Mouse (Mus musculus): ENCODE results near the gene Tnfrsf1b.

The Tnfrsf1b gene

DNA sequence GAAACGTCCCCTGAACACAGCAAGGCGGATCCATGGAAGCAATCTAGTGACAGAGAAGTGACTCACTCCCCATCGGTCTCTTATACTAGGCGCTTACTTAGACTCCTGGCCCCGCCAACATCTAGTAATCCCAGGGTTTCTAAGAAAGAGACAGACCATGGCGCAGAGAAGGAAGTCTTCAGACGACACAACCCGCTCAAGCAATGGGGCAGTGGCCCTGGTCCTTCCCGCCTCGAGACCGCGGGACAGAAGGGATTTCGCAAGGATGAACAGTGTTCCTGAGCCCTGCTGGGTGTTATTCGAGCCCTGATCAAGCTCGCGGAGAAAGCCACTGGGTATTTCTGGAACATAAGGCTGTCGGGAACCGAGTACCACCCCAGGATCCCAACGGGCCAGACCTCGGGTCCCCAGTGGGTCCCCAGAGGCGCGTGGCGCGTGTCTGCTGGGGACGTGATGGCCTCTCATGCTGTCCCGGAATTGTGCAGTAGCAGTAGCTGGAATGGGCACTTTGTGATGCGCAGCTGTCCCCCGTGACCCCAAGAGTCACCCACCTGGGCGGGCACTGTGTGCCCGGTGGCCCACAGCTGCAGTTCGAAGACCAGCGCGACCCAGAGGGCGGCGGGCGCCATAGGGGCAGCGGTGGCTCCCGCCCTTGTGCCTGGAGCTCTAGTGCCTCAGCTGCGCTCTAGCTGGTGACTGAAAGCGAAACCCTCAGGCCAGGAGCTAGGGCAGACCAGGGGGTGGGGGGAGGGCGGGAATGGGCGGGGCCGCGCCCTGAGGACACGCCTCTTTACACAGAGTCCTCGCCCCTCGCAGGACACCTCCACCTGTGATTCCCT is at the start of gene Tnfrsf1b:
Tnfrsf1b (minus strand) TSS at position 698 of the 839 bp plus-strand sequence.
- in situ Hi-C loops (cut with MboI, MseI) = no loop called here

DNA sequence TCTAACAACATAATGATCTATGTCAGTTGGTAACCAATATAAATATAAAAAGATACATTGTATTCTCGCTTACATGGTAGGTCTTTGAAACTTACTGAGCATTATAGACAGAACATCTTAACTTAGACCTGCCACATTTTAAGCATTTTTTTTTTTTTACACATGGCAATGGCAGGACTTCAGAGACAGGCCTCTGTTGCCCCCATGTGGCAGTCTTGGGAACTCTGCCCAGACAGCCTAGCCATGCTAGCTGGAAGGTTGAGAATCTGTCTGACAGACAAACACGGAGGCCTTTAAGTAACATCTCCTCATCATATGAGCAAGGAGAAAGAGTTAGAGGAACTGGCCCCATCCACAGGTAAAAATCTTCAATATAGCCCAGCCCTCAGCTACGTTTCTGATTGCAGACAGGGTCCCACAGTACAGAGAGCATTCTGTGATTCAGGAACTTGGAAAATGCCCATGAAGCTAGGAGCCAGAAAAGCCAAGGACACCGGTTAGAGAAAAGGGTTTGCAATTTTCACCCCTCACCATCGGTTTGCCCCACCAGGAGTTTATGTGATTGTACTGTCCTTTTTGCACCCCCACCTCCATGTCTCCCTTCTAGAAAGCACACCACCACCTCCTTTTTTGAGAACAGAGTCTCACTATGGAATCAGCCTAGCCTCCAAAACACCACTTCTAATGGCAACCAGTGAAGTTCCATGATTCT is 49.1 kb upstream of the Tnfrsf1b start:
- in situ Hi-C loops (cut with MboI, MseI) = no loop called here

DNA sequence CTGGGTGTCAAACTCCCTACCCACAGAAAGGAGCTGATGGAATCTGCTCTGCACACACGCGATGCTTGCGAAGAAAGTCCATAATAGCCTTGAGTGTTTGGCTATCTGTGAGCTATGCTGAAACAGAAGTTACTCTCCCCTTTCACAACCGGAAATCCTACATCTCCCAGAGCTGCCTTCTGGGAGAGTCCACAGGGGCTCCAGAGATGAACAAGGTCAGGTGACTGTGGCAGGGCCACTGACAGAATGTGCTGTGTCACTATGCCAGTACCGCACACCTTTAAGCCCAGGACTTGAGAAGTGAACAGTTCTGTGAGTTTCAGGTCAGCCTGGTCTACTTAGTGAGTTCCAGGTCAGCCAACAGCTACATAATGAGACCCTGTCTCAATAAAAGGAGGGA is 47.9 kb upstream of the Tnfrsf1b start:
- in situ Hi-C loops (cut with MboI, MseI) = no loop called here

DNA sequence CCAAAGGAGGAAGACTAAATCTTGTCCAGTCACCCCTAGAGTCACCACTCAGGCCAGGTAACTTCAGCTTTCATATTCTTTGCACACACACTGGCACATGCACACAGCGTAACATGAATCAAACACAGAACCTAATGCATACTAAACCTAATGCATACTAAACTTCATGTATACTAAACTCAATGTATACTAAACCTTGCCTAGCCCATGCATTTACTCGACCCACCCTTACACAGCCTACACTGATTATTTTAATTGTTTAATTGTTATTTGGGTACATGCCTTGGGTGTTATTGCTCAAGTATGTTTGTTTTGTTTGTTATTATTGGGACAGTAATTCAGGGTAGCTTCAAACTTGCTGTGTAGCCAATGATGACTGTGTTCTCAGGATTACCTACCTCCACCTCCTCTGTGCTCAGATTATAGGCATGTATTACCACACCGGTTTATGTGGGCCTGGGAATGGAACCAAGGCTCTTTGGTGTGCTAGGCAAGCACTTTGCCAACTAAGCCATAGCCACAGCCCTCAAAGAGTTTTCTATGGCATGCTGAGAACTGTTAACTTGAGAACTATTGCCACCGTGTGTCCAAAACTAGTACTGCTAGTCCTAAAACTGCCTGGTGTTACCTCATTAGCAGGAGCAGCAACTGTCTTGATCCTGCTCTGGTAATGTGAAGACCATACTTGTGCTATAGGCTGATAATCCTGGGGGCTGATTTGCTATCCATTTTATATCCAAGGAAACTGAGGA is 39.9 kb upstream of the Tnfrsf1b start:
- in situ Hi-C loops (cut with MboI, MseI) = loop anchor here (5.0 kb wide), 2 partner anchors 69 to 129 kb away; no protein-coding TSS in a partner anchor

DNA sequence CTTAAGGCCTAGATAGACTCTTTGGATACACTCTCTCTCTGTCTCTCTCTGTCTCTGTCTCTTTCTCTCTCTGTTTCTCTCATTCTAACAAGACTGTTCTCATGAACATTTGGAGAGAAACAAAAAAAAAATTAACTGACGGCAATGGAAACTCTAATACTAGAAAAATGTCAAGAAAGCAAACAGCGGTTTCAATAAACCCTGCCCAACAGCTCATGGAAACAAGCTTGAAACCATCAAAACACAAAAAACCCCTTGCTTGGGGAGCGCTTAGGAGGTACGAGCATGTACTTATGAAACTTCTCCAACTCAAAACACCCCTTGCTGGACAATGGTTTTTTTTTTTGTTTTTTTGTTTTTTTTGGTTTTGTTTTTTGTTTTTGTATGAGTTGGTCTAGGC is 38.0 kb upstream of the Tnfrsf1b start:
- in situ Hi-C loops (cut with MboI, MseI) = loop anchor here (5.0 kb wide), 2 partner anchors 67 to 127 kb away; no protein-coding TSS in a partner anchor

DNA sequence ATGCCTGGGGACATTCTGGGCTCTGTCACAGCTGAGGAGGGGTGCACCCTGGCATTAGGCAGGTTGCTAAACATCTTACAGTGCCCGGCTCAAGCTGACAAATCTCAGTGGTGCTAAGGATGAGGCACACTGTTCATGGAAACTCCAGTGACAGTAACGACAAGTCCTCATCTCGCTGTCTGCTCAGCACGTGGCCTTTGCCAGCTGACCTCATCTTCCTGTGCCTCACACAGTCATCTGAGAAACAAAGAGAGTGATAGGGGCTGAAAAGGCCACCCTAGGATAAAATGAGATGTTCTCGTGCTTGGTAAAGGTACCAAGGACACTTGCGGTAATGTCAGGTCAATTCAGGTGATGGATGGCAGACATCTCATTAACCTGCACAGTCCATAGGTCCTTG is 36.8 kb upstream of the Tnfrsf1b start:
- in situ Hi-C loops (cut with MboI, MseI) = no loop called here

DNA sequence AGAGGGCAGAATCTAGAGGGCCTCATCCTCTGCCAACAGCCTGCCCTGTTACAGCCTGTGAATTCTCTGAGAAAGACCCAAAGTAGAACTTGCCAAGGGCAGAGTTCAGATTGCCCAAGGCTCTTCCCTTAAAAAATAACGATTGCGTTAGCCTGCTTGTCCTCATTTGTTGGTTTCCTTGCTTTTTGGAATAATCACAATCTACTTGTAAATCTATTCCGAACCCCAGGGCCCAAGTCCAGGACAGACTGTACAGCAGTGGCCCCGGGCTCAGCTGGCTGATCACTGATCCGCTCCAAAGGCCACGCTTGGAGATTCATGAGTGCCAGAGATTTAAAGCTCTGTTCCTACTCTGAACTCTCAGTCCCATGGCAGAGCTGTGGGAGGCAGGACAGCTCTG is 34.3 kb upstream of the Tnfrsf1b start:
- in situ Hi-C loops (cut with MboI, MseI) = no loop called here

DNA sequence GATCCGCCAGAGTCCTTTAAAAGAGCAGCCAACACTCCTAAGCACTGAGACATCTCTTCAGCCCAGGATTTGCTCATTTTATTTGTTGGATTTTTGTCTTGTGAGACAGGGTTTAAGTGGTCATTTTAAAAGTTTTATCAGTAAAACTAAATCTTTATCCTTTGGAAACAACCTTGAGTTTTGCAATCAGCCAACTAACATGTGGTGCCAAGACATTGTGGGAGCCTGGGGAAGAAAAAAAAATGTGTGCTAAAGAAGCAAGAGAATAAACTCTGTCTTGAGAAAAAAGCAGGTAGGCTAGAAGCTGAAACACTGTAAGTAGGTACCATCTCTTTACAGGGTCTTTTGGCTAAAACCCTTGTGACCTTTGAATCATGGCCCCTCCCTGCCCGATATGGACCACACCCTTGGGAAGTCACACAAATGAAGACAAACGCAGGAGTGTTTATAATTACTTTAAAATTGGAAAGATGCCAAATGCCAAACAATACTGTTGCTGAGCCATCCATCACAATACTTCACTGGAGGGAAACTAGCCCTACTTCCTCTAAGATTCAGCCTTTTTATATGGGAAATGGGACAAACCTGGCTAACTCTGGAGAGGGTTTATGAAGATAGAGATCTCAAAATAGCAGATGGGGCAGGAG is 32.2 kb upstream of the Tnfrsf1b start:
- in situ Hi-C loops (cut with MboI, MseI) = no loop called here

DNA sequence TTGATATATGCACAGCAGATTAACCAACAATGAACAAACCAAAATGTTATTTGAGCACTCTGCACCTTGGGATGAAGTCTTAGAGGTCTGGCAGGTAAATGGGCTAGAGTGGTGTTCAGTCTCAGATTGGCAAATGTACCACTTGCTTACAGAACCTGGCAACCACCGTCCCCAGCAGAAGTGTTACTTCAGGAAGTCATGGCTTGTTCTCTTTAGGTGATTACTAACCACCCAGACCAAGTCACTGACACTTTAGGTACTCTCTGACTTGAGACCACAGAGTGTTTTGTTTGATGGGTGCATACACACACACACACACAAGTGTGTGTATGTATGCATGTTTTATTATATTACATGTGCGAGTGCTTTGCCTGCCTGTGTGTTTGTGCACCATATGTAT is 31.6 kb upstream of the Tnfrsf1b start:
- in situ Hi-C loops (cut with MboI, MseI) = no loop called here

DNA sequence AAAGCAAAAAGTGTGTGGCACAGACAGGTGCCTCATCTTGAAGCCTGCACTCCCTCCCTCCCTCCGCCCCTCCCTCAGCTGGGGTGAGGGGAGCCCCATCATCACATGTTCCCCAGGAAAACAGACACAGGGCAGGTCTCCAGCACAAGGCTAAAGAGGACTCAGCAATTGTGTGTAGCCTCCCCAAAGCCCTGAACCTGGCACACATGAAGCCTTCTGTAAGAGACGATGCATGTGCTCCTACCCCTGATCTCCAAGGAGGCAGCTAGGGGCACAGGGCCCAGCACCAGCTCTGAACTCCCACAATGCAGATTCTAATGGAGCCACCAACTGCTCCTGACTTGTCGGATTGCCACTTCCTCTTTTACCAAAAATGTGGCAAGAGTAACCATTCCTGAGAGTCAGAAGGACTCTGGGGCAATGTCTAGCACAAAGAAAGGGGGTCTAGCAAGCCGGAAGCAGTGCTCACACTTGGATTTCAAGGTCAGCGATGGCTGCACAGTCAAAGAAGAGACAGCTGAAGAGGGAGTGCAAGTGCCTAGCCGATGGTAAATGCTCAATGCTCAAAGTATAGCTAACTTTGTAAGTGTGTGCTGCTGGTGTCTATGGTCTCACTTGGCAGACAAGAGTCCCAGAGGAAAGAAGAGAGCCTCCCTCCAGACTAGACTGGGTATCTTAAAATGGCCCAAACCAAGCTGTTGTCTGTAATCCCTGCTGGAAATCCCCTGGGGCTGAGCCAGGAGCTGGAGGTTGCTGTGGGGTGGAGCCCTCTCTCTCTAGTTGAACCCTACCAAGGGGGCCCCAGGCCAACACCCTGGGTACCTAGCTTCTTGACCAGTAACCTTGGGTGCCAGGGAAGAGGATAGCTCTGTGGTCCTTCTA is 29.9 kb upstream of the Tnfrsf1b start:
- in situ Hi-C loops (cut with MboI, MseI) = no loop called here

DNA sequence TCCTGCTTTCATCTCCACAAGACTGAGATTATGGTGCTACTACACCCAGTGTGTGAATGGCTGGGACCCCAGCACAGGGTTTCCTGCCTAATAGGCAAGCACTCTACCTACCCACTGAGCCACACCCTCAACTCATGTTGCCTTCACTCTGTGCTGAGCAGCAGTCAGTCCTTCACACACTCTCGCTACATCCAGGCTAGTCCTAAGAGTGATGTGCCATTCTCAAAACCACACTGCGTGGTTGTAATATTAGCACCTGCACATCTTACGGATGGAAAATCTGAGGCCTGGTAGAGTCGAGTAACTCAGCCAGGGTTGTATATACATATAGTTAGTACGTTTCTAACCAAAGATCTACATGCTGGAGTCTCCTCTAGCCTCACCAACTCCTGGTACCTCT is 28.2 kb upstream of the Tnfrsf1b start:
- in situ Hi-C loops (cut with MboI, MseI) = no loop called here

DNA sequence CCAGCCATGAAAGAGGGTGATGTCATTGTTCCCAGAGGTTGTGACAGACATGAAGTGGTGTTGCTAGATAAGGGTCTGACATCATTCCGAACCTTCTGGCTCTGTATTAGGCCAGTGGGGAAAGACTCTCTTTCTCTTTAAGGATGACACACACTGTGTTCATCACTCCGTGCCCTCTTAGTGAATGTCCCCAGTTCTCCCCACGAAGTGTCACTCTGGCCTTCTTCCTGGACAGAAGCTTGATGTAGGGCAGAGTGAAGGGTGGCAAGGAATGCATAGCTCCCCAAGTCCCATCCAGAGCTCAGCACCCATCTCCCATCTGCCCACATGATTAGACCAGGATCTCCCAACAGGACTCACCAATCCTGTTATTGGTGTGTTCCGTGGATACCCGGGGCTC is 27.3 kb upstream of the Tnfrsf1b start:
- in situ Hi-C loops (cut with MboI, MseI) = no loop called here

DNA sequence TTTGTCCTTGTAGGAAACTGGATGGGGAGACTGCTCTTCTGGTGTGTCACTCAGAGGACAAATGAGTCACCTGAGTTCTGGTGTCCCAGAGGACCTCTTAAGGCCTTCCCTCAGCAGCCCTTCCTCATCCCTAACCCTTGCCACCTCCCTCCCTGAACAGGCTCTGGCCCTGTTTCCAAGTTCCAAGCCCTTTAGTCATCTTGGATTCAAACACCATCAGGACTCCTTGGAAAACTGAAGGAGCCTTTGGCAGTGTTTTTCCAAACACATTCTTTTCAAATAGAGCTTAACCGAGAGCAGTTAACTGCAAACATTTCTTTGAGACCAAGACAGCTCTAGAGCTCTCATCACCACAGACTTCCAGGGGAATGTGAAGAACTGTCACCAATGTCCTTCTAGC is 26.1 kb upstream of the Tnfrsf1b start:
- in situ Hi-C loops (cut with MboI, MseI) = no loop called here

DNA sequence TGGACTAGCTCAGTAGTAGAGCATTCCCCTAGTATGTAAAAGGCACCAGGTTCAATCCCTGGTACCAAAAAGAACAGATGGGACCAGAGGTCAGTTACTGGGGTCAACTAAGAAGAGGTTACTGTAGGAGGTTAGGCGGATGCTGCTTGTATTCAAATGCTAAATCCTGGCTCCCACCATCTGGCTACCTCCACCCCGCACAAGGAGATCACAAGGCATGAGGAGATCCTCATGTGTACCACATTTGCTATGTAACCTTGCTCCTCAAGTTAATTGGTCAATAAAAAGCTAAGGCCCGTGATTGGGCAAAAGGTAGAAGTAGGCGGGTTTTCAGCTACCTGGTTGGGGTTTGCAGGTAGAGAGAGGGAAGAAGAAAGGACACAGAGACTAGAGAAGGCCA is 25.0 kb upstream of the Tnfrsf1b start:
- in situ Hi-C loops (cut with MboI, MseI) = no loop called here

DNA sequence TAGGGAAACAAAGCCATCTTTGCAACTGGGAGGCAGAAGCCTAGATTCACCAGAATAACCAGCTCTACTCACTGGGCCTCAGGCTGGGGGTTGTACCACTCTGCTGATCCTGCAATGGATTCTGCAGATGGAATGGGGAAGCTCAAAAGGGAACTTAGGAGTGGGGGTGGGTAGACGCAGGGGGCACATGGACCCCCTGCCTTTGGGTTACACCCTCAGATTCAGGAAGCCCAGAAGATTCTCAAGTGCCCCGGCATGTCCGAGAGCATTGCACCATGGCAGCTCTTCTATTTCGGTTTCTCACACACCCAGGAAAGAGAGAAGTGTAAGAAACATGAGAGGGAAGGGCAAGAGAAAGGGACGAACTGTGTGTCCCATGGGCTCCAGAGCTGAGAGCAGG is 23.5 kb upstream of the Tnfrsf1b start:
- in situ Hi-C loops (cut with MboI, MseI) = no loop called here

DNA sequence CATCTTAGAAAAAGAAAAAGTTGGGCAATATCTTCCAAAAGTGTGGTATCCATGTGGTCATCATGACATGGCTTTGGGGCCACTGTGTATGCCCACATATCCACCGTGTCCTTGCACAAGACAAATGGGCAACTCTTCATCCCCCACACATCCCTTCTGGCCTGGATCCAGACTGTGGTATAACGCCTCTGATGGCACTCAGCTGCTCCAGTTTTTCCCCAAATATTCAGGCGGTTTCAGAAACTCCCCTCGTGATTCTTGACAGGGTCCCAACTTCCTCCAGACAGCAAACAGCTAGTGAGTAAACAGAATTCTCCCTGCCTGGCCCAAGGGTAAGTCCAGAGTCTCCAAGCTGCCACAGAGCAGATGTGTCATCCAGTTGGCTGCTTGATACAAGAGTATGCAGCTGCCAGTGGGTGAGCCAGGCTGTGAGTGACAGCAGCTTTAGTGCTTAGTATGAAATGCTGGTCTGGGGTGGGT is 21.0 kb upstream of the Tnfrsf1b start:
- in situ Hi-C loops (cut with MboI, MseI) = no loop called here

DNA sequence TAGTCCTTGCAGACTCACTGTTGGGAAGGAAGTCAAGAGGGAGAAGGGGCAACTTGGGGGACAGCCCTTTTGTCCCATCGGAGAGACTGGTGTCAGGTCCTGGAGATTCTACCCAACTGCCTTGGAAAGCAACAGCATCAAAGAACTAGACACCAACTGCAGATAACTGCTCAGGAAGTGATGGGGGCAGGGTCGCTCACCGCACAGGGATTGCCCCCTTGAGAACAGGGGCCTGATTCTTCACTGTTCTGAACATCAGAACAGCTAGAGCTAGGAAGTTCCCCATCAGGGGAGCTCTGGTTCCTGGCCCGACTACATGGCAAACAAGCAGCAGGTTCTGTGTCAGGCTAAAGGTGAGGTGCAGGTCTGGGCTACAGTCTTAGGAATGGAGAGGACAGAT is 19.8 kb upstream of the Tnfrsf1b start:
- in situ Hi-C loops (cut with MboI, MseI) = no loop called here

DNA sequence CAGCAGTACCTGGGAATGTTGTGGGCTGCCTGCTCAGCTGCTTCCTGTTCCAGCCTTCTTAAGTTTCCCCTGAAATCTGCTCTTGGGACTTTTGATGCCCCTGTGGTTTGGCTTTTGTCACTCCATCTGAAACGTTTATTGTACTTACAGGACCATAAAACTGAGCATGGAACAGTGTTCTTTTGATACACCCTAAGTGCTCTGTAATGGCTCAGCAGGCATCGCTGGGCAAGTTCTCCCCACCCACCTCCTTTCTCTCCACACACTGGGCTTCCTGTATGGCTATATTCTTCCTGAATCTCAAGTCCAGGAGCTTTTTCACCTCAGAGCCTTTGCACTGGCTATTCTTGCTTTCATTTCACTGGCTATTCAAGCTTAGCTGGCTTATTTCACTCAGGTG is 18.1 kb upstream of the Tnfrsf1b start:
- in situ Hi-C loops (cut with MboI, MseI) = no loop called here

DNA sequence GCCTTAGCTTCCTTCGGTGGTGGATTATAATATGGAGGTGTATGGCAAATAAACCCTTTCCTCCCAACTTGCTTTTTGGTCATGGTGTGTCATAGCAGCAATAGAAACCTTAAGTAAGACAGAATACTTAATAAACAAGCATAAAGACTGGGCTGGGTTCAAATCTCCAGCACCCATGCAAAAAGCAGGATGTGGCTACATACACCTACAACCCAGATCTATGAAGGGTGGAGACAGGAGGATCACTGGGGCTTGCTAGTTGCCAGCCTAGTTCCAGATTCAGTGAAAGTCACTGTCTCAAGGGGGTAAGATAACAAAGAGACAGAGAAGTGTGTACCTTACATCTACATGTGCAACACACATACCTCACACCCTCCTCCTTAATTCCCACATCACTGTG is 16.9 kb upstream of the Tnfrsf1b start:
- in situ Hi-C loops (cut with MboI, MseI) = no loop called here

DNA sequence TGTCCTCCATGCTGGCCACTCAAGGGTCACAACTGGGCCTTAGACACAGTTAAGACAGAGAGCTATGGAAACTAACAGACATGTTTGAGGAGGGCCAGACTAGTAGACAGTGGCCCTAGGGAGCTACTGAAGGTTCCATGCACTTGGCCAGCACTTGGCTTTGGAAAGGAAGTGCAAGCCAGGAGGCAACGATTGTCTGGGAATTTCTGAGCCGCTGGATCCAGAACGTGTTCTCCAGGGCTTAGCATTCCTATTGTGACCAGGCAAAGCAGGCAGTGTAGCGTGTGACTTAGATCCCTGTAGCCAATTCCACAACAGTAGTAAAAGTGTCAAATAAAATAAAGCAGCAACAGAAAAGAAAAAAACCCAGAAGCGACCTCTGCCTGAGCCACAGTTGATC is 14.1 kb upstream of the Tnfrsf1b start:
- in situ Hi-C loops (cut with MboI, MseI) = no loop called here

Data from T-helper 2 cell (primary cell).